Mouse (Mus musculus): Measurements from ENCODE around the gene Gm32717. TPM values are rescaled to one million over a fixed set of nuclear protein-coding genes. Genes with fewer than 3 reads are reported as not detected.
"Not testable (repeated sequence)": the region's sequence is repeated elsewhere in the genome, so short reads cannot be mapped to it uniquely, and the experiment has no call there.

Gm32717 gene
- total RNA-seq (2014; fragmentation: Nextera tagmentation) (not detected in 2 replicates), total RNA-seq (2017) (0.09 and 0.31 TPM in 2 replicates)

- not testable (repeated sequence) for ATAC-seq (replicated peaks; ENCODE audit: poor library complexity, severe bottlenecking)
Measured at GRCm38 (mm10) chr10:118240680-118241079, at the start of gene Gm32717. Gene Gm32717 (minus strand): TSS chr10:118240780.

- peak; percentile 33 for ATAC-seq (replicated peaks; ENCODE audit: poor library complexity, severe bottlenecking)
Measured at GRCm38 (mm10) chr10:118283016-118283415, 42.4 kb upstream of the Gm32717 start.

GRCm38 (mm10) chr10:118282565-118282964 lies 42.0 kb upstream of the Gm32717 start:
- not testable (repeated sequence) for ATAC-seq (replicated peaks; ENCODE audit: poor library complexity, severe bottlenecking)

GRCm38 (mm10) chr10:118278069-118278468 lies 37.5 kb upstream of the Gm32717 start:
- ATAC-seq (replicated peaks; ENCODE audit: poor library complexity, severe bottlenecking), result not testable (repeated sequence)

GRCm38 (mm10) chr10:118271416-118271815 lies 30.8 kb upstream of the Gm32717 start:
- peak; percentile 85 for ATAC-seq (replicated peaks; ENCODE audit: poor library complexity, severe bottlenecking)

GRCm38 (mm10) chr10:118268812-118269211 lies 28.2 kb upstream of the Gm32717 start:
- peak; percentile 40 for ATAC-seq (replicated peaks; ENCODE audit: poor library complexity, severe bottlenecking)

GRCm38 (mm10) chr10:118258388-118258787 lies 17.8 kb upstream of the Gm32717 start, which contains the start of gene Gm32802:
Gene Gm32802 (plus strand): TSS chr10:118258688.
- not testable (repeated sequence) for ATAC-seq (replicated peaks; ENCODE audit: poor library complexity, severe bottlenecking)

GRCm38 (mm10) chr10:118250852-118251295 lies 10.3 kb upstream of the Gm32717 start:
- no peak for ATAC-seq (replicated peaks; ENCODE audit: poor library complexity, severe bottlenecking)

GRCm38 (mm10) chr10:118249006-118249595 lies 8.5 kb upstream of the Gm32717 start:
- not testable (repeated sequence) for ATAC-seq (replicated peaks; ENCODE audit: poor library complexity, severe bottlenecking)

- not testable (repeated sequence) for ATAC-seq (replicated peaks; ENCODE audit: poor library complexity, severe bottlenecking)
Measured at GRCm38 (mm10) chr10:118232607-118233006, 8.0 kb downstream of the Gm32717 start.

- ATAC-seq (replicated peaks; ENCODE audit: poor library complexity, severe bottlenecking), result peak; percentile 84
Measured at GRCm38 (mm10) chr10:118227629-118228028, 13.0 kb downstream of the Gm32717 start.

GRCm38 (mm10) chr10:118215719-118216393 lies 24.7 kb downstream of the Gm32717 start:
- ATAC-seq (replicated peaks; ENCODE audit: poor library complexity, severe bottlenecking), result peak; percentile 27; the same call in 1 of the 2 replicates

GRCm38 (mm10) chr10:118204642-118205041 lies 35.9 kb downstream of the Gm32717 start, which contains the start of gene Il22:
Gene Il22 (plus strand): TSS chr10:118204942.
- ATAC-seq (replicated peaks; ENCODE audit: poor library complexity, severe bottlenecking), result no peak

- peak; percentile 59 for ATAC-seq (replicated peaks; ENCODE audit: poor library complexity, severe bottlenecking)
Measured at GRCm38 (mm10) chr10:118195150-118195549, 45.4 kb downstream of the Gm32717 start.

Other genes starting within 250 kb of the Gm32717 start
- gene Mdm1, start 99.0 kb downstream of the Gm32717 start, total RNA-seq (2014; fragmentation: Nextera tagmentation), result 11.8 and 13.8 TPM in 2 replicates
- gene Mdm1, start 99.0 kb downstream of the Gm32717 start, total RNA-seq (2017), result 33.8 and 47.5 TPM in 2 replicates
- gene Il22, start 35.8 kb downstream of the Gm32717 start, total RNA-seq (2014; fragmentation: Nextera tagmentation), result not detected in 2 replicates
- not detected in 2 replicates for gene Il22, start 35.8 kb downstream of the Gm32717 start, total RNA-seq (2017)
- not detected in 2 replicates for gene Gm32802, start 17.9 kb upstream of the Gm32717 start, total RNA-seq (2014; fragmentation: Nextera tagmentation)
- gene Gm32802, start 17.9 kb upstream of the Gm32717 start, total RNA-seq (2017), result 0.09 and 0.31 TPM in 2 replicates
- not detected in 2 replicates for gene Iltifb, start 54.3 kb upstream of the Gm32717 start, total RNA-seq (2014; fragmentation: Nextera tagmentation)
- not detected in 2 replicates for gene Iltifb, start 54.3 kb upstream of the Gm32717 start, total RNA-seq (2017)
- gene Gm9040, start 86.2 kb upstream of the Gm32717 start, total RNA-seq (2014; fragmentation: Nextera tagmentation), result not detected in 2 replicates
- gene Gm9040, start 86.2 kb upstream of the Gm32717 start, total RNA-seq (2017), result not detected in 2 replicates
- not detected in 2 replicates for gene Gm9044, start 91.6 kb upstream of the Gm32717 start, total RNA-seq (2014; fragmentation: Nextera tagmentation)
- not detected in 2 replicates for gene Gm9044, start 91.6 kb upstream of the Gm32717 start, total RNA-seq (2017)
- not detected in 2 replicates for gene Gm9045, start 97.1 kb upstream of the Gm32717 start, total RNA-seq (2014; fragmentation: Nextera tagmentation)
- gene Gm9045, start 97.1 kb upstream of the Gm32717 start, total RNA-seq (2017), result 0.17 TPM in 1 of 2 replicates, not detected in the other
- gene Gm9046, start 102.5 kb upstream of the Gm32717 start, total RNA-seq (2014; fragmentation: Nextera tagmentation), result not detected in 2 replicates
- not detected in 2 replicates for gene Gm9046, start 102.5 kb upstream of the Gm32717 start, total RNA-seq (2017)
- not detected in 2 replicates for gene Gm9048, start 107.9 kb upstream of the Gm32717 start, total RNA-seq (2014; fragmentation: Nextera tagmentation)
- gene Gm9048, start 107.9 kb upstream of the Gm32717 start, total RNA-seq (2017), result not detected in 2 replicates
- gene Gm9049, start 113.3 kb upstream of the Gm32717 start, total RNA-seq (2014; fragmentation: Nextera tagmentation), result not detected in 2 replicates
- 0.17 TPM in 1 of 2 replicates, not detected in the other for gene Gm9049, start 113.3 kb upstream of the Gm32717 start, total RNA-seq (2017)
- not detected in 2 replicates for gene Ifng, start 200.3 kb upstream of the Gm32717 start, total RNA-seq (2014; fragmentation: Nextera tagmentation)
- not detected in 2 replicates for gene Ifng, start 200.3 kb upstream of the Gm32717 start, total RNA-seq (2017)

Measured in granulocyte monocyte progenitor cell, adult 5-6 weeks (primary cell).